Mouse (Mus musculus) ES-Bruce4 (cell line): ENCODE results near the gene Olfr1441. TPM values are rescaled to one million over a fixed set of nuclear protein-coding genes. Genes with fewer than 3 reads are reported as not detected.

Source experiments
- H3K27ac ChIP-seq: 2 replicates; pipeline ENCODE4 v1.5.1; 2012; ENCODE audit warnings: low read length, inconsistent platforms; ENCODE audit not compliant: insufficient read depth
- H3K27me3 ChIP-seq: 2 replicates; pipeline ENCODE4 v1.6.1; 2012; ENCODE audit warnings: mild to moderate bottlenecking, low read length, inconsistent platforms; ENCODE audit not compliant: control insufficient read depth, poor library complexity, insufficient read depth, severe bottlenecking
- H3K36me3 ChIP-seq: 2 replicates; pipeline ENCODE4 v1.6.1; 2012; ENCODE audit warnings: inconsistent platforms, mild to moderate bottlenecking, low read length, moderate library complexity; ENCODE audit not compliant: control insufficient read depth, poor library complexity, insufficient read depth, severe bottlenecking
- H3K4me1 ChIP-seq: one replicate; pipeline ENCODE4 v1.8.1; 2011; ENCODE audit warnings: low read length; ENCODE audit not compliant: control insufficient read depth, insufficient read depth
- H3K4me3 ChIP-seq: 2 replicates; pipeline ENCODE4 v1.5.1; 2011; ENCODE audit warnings: low read depth, mild to moderate bottlenecking, low read length
- H3K9ac ChIP-seq: 2 replicates; pipeline ENCODE4 v1.6.1; 2012; ENCODE audit warnings: low read depth, mild to moderate bottlenecking, inconsistent platforms; ENCODE audit not compliant: poor library complexity, severe bottlenecking
- H3K9me3 ChIP-seq: replicated peaks from 2 replicates; pipeline ENCODE4 v1.6.1; 2012; ENCODE audit warnings: mild to moderate bottlenecking, low read length, inconsistent platforms; ENCODE audit not compliant: control insufficient read depth, poor library complexity, insufficient read depth, severe bottlenecking
- CTCF ChIP-seq: IDR thresholded peaks from one replicate; pipeline ENCODE4 v1.8.1; 2011; ENCODE audit warnings: low read depth, low read length
- EP300 ChIP-seq: IDR thresholded peaks from 2 replicates; pipeline ENCODE4 v1.6.1; 2011; ENCODE audit warnings: low read depth, low read length; ENCODE audit not compliant: insufficient read depth
- POLR2A ChIP-seq: IDR thresholded peaks from one replicate; pipeline ENCODE4 v1.8.1; 2011; ENCODE audit warnings: low read length; ENCODE audit not compliant: insufficient read depth
- polyA plus RNA-seq: library from polyadenylated mRNA; stranded (reverse); fragments of >200 nt; gene quantifications from 2 replicates; pipeline ENCODE4 v1.2.4, GENCODE M21; 2011; ENCODE audit warnings: low read depth; ENCODE audit not compliant: missing spikeins, insufficient read depth, insufficient read length

The Olfr1441 gene
- polyA plus RNA-seq, 1 experiment = 0.46 TPM

- Histone ChIP-seq H3K4me3 (no peak overlapping the region), H3K9me3 (no peaks in the 10 kb centered on the region), H3K27ac (no peak overlapping the region), H3K27me3 (no peaks in the 10 kb centered on the region), H3K9ac (no peak overlapping the region), H3K4me1 (no peaks in the 10 kb centered on the region), H3K36me3 (no peaks in the 10 kb centered on the region)
- TF ChIP-seq EP300 (no peak), CTCF (no peak), POLR2A (no peak)
Measured at GRCm38 (mm10) chr19:12420555-12420954, 3.3 kb downstream of the Olfr1441 start.

- Histone ChIP-seq H3K4me1 (no peaks in the 10 kb centered on the region), H3K9ac (no peak overlapping the region), H3K27me3 (no peaks in the 10 kb centered on the region), H3K9me3 (no peaks in the 10 kb centered on the region), H3K27ac (no peak overlapping the region), H3K36me3 (no peaks in the 10 kb centered on the region), H3K4me3 (no peak overlapping the region)
- TF ChIP-seq POLR2A (no peak), EP300 (no peak), CTCF (no peak)
Measured at GRCm38 (mm10) chr19:12421680-12422079, 4.4 kb downstream of the Olfr1441 start.

GRCm38 (mm10) chr19:12427101-12427500 lies 9.9 kb downstream of the Olfr1441 start:
- Histone ChIP-seq H3K27me3 (no peaks in the 10 kb centered on the region), H3K27ac (no peak overlapping the region), H3K4me3 (no peak overlapping the region), H3K9ac (no peak overlapping the region), H3K4me1 (no peaks in the 10 kb centered on the region), H3K36me3 (no peaks in the 10 kb centered on the region), H3K9me3 (no peaks in the 10 kb centered on the region)
- TF ChIP-seq CTCF (no peak), POLR2A (no peak), EP300 (no peak)

GRCm38 (mm10) chr19:12427605-12428004 lies 10.4 kb downstream of the Olfr1441 start, which contains the start of gene Pfpl:
Gene Pfpl (plus strand): TSS chr19:12427905.
- H3K4me3 ChIP-seq = no peak within 1 kb of the TSS
- H3K9ac ChIP-seq = no peak within 1 kb of the TSS
- no peaks in the 10 kb centered on the region for H3K4me1 ChIP-seq
- TF ChIP-seq CTCF = no peak
- no peak for TF ChIP-seq POLR2A
- no peak for TF ChIP-seq EP300
- no peaks in the 10 kb centered on the region for H3K36me3 ChIP-seq
- H3K9me3 ChIP-seq = no peaks in the 10 kb centered on the region
- no peak within 1 kb of the TSS for H3K27ac ChIP-seq
- no peaks in the 10 kb centered on the region for H3K27me3 ChIP-seq

GRCm38 (mm10) chr19:12433033-12433432 lies 15.8 kb downstream of the Olfr1441 start:
- Histone ChIP-seq H3K36me3 (no peaks in the 10 kb centered on the region), H3K9ac (no peak overlapping the region), H3K4me3 (no peak overlapping the region), H3K27me3 (no peaks in the 10 kb centered on the region), H3K27ac (no peak overlapping the region), H3K9me3 (no peaks in the 10 kb centered on the region), H3K4me1 (no peaks in the 10 kb centered on the region)
- TF ChIP-seq POLR2A (no peak), CTCF (peak; percentile 38), EP300 (no peak)

- no peaks in the 10 kb centered on the region for H3K4me1 ChIP-seq
- H3K9ac ChIP-seq = no peak overlapping the region
- no peaks in the 10 kb centered on the region for H3K27me3 ChIP-seq
- H3K4me3 ChIP-seq = no peak overlapping the region
- no peaks in the 10 kb centered on the region for H3K9me3 ChIP-seq
- TF ChIP-seq CTCF = no peak
- TF ChIP-seq POLR2A = no peak
- TF ChIP-seq EP300 = no peak
- no peak overlapping the region for H3K27ac ChIP-seq
- no peaks in the 10 kb centered on the region for H3K36me3 ChIP-seq
Measured at GRCm38 (mm10) chr19:12435011-12435416, 17.8 kb downstream of the Olfr1441 start.
